Mouse (Mus musculus) Muller cell, postnatal 12 days (primary cell): ENCODE data around the gene A230050P20Rik.

Experiments
- DNase-seq: peaks from one replicate; pipeline ENCODE4 v3.0.0-alpha.2; 2015; ENCODE audit errors: inconsistent ontology term

The A230050P20Rik gene

DNA sequence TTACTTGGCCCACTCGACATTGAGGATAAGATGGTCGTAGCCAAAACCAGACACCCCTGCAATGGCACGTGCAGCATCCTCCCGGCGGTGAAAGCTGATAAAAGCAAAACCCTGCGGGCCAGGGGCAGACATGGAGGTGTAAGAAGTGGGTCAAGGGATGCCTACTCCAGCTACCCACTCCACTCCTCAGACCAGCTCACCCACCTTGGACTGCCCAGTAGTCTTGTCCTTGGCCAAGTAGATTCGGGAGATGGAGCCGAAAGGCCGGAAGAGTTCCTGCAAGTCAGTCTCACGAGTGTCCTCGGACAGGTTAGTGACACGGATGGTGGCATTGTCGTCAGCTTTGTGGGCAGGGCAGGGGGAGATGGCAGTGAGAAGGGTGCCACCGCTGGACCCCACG, 26.2 kb downstream of the A230050P20Rik start:
- DNase-seq, result no peak

DNA sequence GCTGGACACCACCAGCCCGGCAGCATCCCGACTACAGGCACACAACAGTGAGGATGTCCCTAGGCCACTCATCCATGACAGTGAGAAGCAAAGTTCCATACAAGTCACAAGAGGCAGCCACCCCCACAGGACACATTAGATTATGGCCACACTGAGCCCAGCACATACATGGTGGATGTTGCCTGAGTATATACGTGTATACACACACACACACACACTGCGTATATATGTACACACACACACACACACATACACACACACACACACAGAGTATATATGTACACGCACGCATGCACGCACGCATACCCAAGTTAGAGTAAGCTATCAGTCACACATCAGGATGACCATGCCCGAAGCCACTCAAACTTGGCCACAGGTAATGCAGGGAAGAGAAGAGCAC, 26.9 kb downstream of the A230050P20Rik start:
- no peak for DNase-seq

DNA sequence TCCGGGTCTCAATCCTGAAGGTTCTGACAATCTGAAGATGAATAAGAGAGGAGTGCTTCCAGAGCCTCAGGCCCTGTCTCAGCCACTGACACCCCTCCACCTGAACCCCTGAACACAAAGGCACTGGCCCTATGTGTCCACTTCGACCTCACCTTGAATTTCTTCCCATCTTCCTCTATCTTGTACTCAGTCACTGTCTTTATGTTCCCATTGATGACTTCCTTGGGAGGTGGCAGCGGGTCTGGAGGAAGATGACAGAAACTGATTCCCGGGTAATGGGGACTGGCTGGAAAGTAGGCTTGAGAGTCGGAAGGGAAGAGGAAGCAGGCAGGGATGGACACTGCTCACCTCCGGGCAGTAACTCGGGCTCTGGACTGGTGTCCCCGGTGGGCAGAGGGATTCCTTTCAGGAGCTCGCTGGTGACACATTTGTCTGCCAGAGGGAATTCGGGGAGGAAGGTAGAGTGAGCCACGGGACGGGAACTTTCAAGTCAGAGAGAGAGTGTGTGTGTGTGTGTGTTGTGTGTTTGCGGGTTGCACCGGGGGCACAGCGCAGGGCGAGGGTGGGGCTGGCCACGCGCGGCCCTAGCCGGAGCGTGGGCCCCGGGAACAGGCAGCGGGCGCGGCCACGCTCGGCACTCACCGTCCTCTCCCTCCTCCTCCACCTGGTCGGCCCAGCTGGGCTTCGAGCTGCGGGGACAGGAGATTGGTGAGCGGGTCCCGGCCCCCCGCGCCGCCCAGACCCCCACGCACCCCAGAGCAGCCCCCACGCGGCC, 29.5 kb downstream of the A230050P20Rik start:
- DNase-seq, result no peak

DNA sequence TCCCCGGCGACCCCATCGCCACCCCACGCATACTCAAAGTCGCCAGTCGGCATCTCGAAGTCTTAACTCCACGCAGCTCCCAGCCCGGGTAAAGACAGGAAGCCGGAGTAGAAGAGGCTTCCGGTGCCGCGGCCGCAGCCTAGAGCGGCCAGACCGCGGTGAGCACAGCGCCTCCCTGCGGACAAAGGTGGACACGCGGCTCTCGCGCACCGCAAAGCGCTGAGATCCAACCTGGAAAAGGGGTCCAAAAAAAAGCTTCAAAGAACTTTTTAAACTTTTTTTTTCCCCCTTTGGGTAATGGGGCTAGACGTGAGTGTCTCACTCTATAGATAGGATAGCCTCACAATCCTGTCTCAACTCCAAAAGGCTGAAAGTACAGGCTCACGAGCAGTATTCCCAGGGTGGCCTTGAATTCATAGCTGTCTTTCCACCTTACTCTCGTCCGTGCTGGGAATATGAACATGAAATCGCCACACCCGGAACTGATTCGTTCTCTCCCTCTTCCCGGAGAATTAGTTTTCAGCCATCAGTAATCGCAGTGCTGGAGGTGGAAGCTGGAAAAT, 30.1 kb downstream of the A230050P20Rik start, which contains the start of gene Eif3g:
Gene Eif3g (minus strand): TSS at position 113 of the 563 bp plus-strand sequence.
- DNase-seq, result peak; percentile 82

DNA sequence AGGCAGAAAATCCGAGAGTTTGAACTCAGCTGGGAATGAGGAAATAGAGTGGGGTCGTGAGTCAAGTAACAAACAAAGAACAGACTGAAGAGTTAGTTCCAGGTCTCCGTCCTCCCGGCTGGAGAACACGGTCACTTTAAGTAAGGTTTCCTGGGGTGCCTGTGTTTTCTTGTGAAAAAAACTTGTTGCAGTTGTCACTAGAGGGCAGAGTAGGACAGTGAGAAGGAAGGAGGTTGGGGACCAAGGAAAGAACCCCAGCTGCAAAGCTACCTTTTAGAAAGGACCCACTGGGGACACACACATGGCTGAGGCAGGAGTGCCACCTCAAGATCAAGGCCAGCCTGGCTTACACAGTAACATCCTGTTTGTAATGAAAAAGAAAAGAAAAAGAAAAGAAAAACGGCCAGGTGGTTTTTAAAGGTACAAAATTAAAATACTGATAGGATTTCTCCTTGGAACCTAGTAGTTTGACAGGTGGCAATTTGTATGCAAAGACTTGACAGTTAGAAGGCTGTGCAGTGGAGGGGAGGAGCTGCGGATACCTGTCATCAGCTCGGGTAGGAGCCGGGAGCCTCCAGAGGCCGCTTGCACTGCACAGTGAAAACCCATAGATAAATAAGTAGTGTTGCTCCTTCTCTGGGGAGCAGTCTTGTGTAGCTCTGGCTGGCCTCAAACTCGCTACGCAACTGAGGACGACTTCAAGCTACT, 33.2 kb downstream of the A230050P20Rik start:
- peak; percentile 50 for DNase-seq

DNA sequence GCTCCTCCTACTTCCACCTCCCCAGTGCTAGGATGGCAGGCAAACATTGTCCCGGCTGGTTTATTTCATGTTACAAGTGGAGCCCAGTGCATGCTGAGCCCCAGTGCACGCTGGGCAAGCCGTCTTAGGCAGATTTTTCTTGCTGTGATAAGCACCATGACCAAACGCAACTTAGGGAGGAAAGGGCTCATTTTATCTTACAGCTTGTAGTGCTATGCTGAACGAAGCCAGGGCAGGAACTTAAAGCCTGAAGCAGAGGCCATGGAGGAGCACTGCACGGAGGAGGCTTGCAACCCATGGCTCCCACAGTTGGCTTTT, 33.7 kb downstream of the A230050P20Rik start:
- DNase-seq, result no peak

DNA sequence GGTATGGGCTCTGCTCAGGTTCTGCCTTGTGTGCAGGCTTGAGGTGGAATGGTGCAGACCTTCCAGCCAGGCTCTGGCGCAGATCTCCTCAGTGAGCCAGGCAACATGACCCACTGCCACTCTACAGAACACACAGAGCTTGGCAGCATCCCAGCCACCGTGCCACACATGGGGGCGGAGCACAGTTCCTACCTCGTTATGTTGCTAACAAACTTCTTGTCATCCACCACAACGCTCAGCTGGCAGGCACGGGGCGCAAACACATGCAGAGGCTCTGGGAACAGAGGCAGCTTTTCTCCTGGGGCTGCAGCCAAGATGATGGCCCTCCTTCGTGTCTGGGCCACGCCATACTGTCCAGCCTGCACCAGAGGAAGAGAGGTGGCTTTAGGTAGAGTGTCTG, 41.5 kb downstream of the A230050P20Rik start:
- no peak for DNase-seq

DNA sequence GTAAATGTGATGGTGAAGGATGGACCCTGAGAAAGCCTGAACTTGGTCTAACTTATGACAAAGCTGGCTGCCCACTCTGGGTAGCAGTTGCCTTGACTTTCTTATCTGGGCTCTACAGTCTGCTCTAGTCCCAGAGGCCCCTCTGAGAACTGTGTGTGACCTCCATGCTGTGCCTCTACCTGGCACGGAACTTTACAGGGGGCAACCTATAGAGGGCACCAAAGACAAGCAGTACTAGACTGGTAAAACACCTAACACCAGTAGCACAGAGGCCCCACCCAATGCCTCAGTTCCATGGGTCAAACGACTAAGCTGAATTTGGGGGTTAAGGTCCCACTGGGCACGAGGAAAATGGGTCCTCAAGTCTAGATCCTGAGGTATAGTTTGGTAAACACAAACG, 47.7 kb downstream of the A230050P20Rik start:
- no peak for DNase-seq

DNA sequence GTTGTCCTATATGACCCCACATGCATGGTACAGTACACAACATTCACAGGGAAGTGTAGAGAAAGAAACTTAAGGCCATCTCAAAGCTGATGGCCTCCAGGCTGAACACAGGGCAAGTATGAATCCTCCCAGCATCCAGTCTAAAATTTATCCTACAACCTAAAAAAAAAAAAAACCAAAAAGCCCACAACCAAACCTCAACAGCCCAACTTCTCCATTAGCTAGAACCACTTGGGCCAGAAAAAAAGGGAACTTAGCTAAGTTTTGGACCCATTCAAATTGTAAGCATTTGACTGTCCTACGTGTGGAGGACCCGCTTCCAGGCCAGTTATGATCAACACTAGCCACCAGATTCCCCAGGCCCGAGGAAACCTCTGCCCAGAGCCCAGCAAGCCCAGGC, 54.8 kb downstream of the A230050P20Rik start:
- DNase-seq, result no peak
